Mouse (Mus musculus): ENCODE data around the gene Nfya. TPM values are rescaled to one million over a fixed set of nuclear protein-coding genes. Genes with fewer than 3 reads are reported as not detected.

Nfya gene
- polyA plus RNA-seq, 1 experiment from 2014 or later: 10.7 TPM

GRCm38 (mm10) chr17:48419571-48419970 is 9.9 kb upstream of the Nfya start:
- no peaks in the 10 kb centered on the region for H3K27me3 ChIP-seq (ENCODE audit: control insufficient read depth, insufficient read depth, low read depth, low read length)
- H3K4me2 ChIP-seq (ENCODE audit: low read length): no peak overlapping the region
- H3K4me1 ChIP-seq (ENCODE audit: control insufficient read depth, insufficient read depth, low read length): no peaks in the 10 kb centered on the region
- no peak overlapping the region for H3K9ac ChIP-seq (ENCODE audit: low read depth, low read length)
- no peak overlapping the region for H3K4me3 ChIP-seq (ENCODE audit: low read depth, low read length)
- H3K27ac ChIP-seq (ENCODE audit: low read length): no peak overlapping the region
- no peak for ATAC-seq
- WGBS: 79% methylated on average over 2 of the region's 2 CpGs
- no peaks in the 10 kb centered on the region for H3K9me3 ChIP-seq (replicated peaks; ENCODE audit: control insufficient read depth, low read length, poor library complexity, severe bottlenecking)
- H3K36me3 ChIP-seq (ENCODE audit: control insufficient read depth, insufficient read depth, low read length): no peaks in the 10 kb centered on the region; the same call in 1 of the 2 replicates

GRCm38 (mm10) chr17:48418781-48419180 is 9.1 kb upstream of the Nfya start:
- no peak overlapping the region for H3K4me2 ChIP-seq (ENCODE audit: low read length)
- H3K36me3 ChIP-seq (ENCODE audit: control insufficient read depth, insufficient read depth, low read length): no peaks in the 10 kb centered on the region; the same call in 1 of the 2 replicates
- no peaks in the 10 kb centered on the region for H3K4me1 ChIP-seq (ENCODE audit: control insufficient read depth, insufficient read depth, low read length)
- 86% methylated on average over 1 of the region's 1 CpGs for WGBS
- no peaks in the 10 kb centered on the region for H3K9me3 ChIP-seq (replicated peaks; ENCODE audit: control insufficient read depth, low read length, poor library complexity, severe bottlenecking)
- no peak overlapping the region for H3K9ac ChIP-seq (ENCODE audit: low read depth, low read length)
- no peaks in the 10 kb centered on the region for H3K27me3 ChIP-seq (ENCODE audit: control insufficient read depth, insufficient read depth, low read depth, low read length)
- H3K27ac ChIP-seq (ENCODE audit: low read length): no peak overlapping the region
- no peak overlapping the region for H3K4me3 ChIP-seq (ENCODE audit: low read depth, low read length)
- no peak for ATAC-seq

GRCm38 (mm10) chr17:48418174-48418573 is 8.5 kb upstream of the Nfya start:
- Histone ChIP-seq H3K9ac (ENCODE audit: low read depth, low read length) (no peak overlapping the region), H3K36me3 (ENCODE audit: control insufficient read depth, insufficient read depth, low read length) (no peaks in the 10 kb centered on the region; the same call in 1 of the 2 replicates), H3K4me3 (ENCODE audit: low read depth, low read length) (no peak overlapping the region), H3K9me3 (replicated peaks; ENCODE audit: control insufficient read depth, low read length, poor library complexity, severe bottlenecking) (no peaks in the 10 kb centered on the region), H3K27ac (ENCODE audit: low read length) (no peak overlapping the region), H3K4me2 (ENCODE audit: low read length) (no peak overlapping the region), H3K27me3 (ENCODE audit: control insufficient read depth, insufficient read depth, low read depth, low read length) (no peaks in the 10 kb centered on the region), H3K4me1 (ENCODE audit: control insufficient read depth, insufficient read depth, low read length) (no peaks in the 10 kb centered on the region)
- ATAC-seq: no peak
- WGBS: 85% methylated on average over 7 of the region's 7 CpGs

GRCm38 (mm10) chr17:48417521-48417920 is 7.8 kb upstream of the Nfya start:
- H3K36me3 ChIP-seq (ENCODE audit: control insufficient read depth, insufficient read depth, low read length): no peaks in the 10 kb centered on the region; the same call in 1 of the 2 replicates
- H3K27ac ChIP-seq (ENCODE audit: low read length): no peak overlapping the region
- H3K4me3 ChIP-seq (ENCODE audit: low read depth, low read length): no peak overlapping the region
- no peaks in the 10 kb centered on the region for H3K9me3 ChIP-seq (replicated peaks; ENCODE audit: control insufficient read depth, low read length, poor library complexity, severe bottlenecking)
- H3K4me2 ChIP-seq (ENCODE audit: low read length): no peak overlapping the region
- 90% methylated on average over 6 of the region's 6 CpGs for WGBS
- no peak for ATAC-seq
- no peak overlapping the region for H3K9ac ChIP-seq (ENCODE audit: low read depth, low read length)
- no peaks in the 10 kb centered on the region for H3K27me3 ChIP-seq (ENCODE audit: control insufficient read depth, insufficient read depth, low read depth, low read length)
- H3K4me1 ChIP-seq (ENCODE audit: control insufficient read depth, insufficient read depth, low read length): no peaks in the 10 kb centered on the region

GRCm38 (mm10) chr17:48416425-48417195 is 6.9 kb upstream of the Nfya start:
- Histone ChIP-seq H3K36me3 (ENCODE audit: control insufficient read depth, insufficient read depth, low read length) (no peaks in the 10 kb centered on the region; the same call in 1 of the 2 replicates), H3K27me3 (ENCODE audit: control insufficient read depth, insufficient read depth, low read depth, low read length) (no peaks in the 10 kb centered on the region), H3K9ac (ENCODE audit: low read depth, low read length) (no peak overlapping the region), H3K9me3 (replicated peaks; ENCODE audit: control insufficient read depth, low read length, poor library complexity, severe bottlenecking) (no peaks in the 10 kb centered on the region), H3K27ac (ENCODE audit: low read length) (no peak overlapping the region), H3K4me3 (ENCODE audit: low read depth, low read length) (no peak overlapping the region), H3K4me1 (ENCODE audit: control insufficient read depth, insufficient read depth, low read length) (peaks cover 3% of the 10 kb centered on the region), H3K4me2 (ENCODE audit: low read length) (no peak overlapping the region)
- WGBS: 94% methylated on average over 14 of the region's 14 CpGs
- ATAC-seq: peak; percentile 84

GRCm38 (mm10) chr17:48416011-48416410 is 6.3 kb upstream of the Nfya start:
- Histone ChIP-seq H3K4me3 (ENCODE audit: low read depth, low read length) (no peak overlapping the region), H3K36me3 (ENCODE audit: control insufficient read depth, insufficient read depth, low read length) (no peaks in the 10 kb centered on the region; the same call in 1 of the 2 replicates), H3K27me3 (ENCODE audit: control insufficient read depth, insufficient read depth, low read depth, low read length) (no peaks in the 10 kb centered on the region), H3K9me3 (replicated peaks; ENCODE audit: control insufficient read depth, low read length, poor library complexity, severe bottlenecking) (no peaks in the 10 kb centered on the region), H3K4me2 (ENCODE audit: low read length) (no peak overlapping the region), H3K4me1 (ENCODE audit: control insufficient read depth, insufficient read depth, low read length) (peaks cover 9% of the 10 kb centered on the region), H3K27ac (ENCODE audit: low read length) (no peak overlapping the region), H3K9ac (ENCODE audit: low read depth, low read length) (no peak overlapping the region)
- WGBS: 80% methylated on average over 7 of the region's 7 CpGs
- no peak for ATAC-seq

GRCm38 (mm10) chr17:48411241-48411640 is 1.5 kb upstream of the Nfya start:
- H3K36me3 ChIP-seq (ENCODE audit: control insufficient read depth, insufficient read depth, low read length): no peaks in the 10 kb centered on the region; the same call in 1 of the 2 replicates
- no peaks in the 10 kb centered on the region for H3K9me3 ChIP-seq (replicated peaks; ENCODE audit: control insufficient read depth, low read length, poor library complexity, severe bottlenecking)
- H3K9ac ChIP-seq (ENCODE audit: low read depth, low read length): peak overlapping the region; percentile 76; the same call in 1 of the 2 replicates
- peaks cover 20% of the 10 kb centered on the region for H3K4me1 ChIP-seq (ENCODE audit: control insufficient read depth, insufficient read depth, low read length)
- peak overlapping the region; percentile 94 for H3K27ac ChIP-seq (ENCODE audit: low read length)
- no peaks in the 10 kb centered on the region for H3K27me3 ChIP-seq (ENCODE audit: control insufficient read depth, insufficient read depth, low read depth, low read length)
- H3K4me2 ChIP-seq (ENCODE audit: low read length): peak overlapping the region; percentile 90
- peak overlapping the region; percentile 62 for H3K4me3 ChIP-seq (ENCODE audit: low read depth, low read length)
- 50% methylated on average over 8 of the region's 8 CpGs for WGBS
- ATAC-seq: no peak

- Histone ChIP-seq H3K4me3 (ENCODE audit: low read depth, low read length) (peak overlapping the region; percentile 62), H3K9me3 (replicated peaks; ENCODE audit: control insufficient read depth, low read length, poor library complexity, severe bottlenecking) (no peaks in the 10 kb centered on the region), H3K36me3 (ENCODE audit: control insufficient read depth, insufficient read depth, low read length) (no peaks in the 10 kb centered on the region; the same call in 1 of the 2 replicates), H3K4me2 (ENCODE audit: low read length) (peak overlapping the region; percentile 90), H3K27me3 (ENCODE audit: control insufficient read depth, insufficient read depth, low read depth, low read length) (no peaks in the 10 kb centered on the region), H3K9ac (ENCODE audit: low read depth, low read length) (peak overlapping the region; percentile 76), H3K27ac (ENCODE audit: low read length) (peak overlapping the region; percentile 94), H3K4me1 (ENCODE audit: control insufficient read depth, insufficient read depth, low read length) (peaks cover 20% of the 10 kb centered on the region)
- peak; percentile 38 for ATAC-seq
- WGBS: under 1% methylated on average over 13 of the region's 13 CpGs
Measured at GRCm38 (mm10) chr17:48410299-48410785, 636 bp upstream of the Nfya start.

All from midbrain, embryonic 16.5 days (tissue).